Mouse (Mus musculus) cerebellum, adult (tissue): Measurements from ENCODE around the gene Gm17455.

Source experiments
- ATAC-seq: cut with Nextera tagmentation; 2 replicates; pipeline ENCODE4 v1.9.2; 2017; ENCODE audit warnings: mild to moderate bottlenecking, moderate library complexity, mixed read lengths; ENCODE audit not compliant: insufficient number of reproducible peaks, low FRiP score, low TSS enrichment

The Gm17455 gene

DNA sequence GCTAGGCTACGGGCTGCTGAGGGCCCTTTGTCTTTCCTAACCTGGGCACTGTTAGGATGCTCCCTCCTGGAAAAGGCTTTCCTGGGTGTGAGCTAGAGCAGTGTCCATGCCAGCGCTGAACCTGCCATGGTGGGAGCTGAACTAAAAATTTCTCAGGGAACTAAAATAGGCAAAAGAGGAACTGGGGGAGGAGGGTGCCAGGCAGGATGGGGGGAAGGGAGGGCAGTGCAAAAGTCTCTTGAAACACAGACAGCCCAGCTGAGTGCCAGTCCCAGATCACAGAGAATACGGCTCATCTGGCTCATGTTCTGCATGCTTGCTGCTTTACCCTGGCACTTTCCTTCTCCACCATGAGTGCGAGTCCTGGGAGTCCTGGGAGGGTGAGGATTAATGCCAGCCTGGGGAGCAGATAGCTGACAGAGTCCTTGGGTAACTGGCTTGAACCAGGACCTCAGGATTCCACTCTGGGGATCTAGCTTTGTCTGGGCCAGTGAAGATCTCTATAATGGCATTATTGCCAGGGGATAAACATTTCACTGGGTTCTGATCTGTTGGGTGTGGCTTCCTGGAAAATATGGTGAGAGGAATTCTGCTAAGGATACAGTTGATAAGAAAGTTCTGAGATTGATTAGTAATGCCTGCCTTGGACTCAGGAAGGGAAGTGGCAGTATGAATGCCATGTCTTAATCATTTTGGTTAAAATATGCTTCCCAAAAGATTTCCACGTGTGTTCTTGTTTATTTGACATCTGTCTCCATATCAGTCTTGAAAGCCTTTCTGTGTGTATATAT, 27.7 kb upstream of the Gm17455 start:
- no peak for ATAC-seq

DNA sequence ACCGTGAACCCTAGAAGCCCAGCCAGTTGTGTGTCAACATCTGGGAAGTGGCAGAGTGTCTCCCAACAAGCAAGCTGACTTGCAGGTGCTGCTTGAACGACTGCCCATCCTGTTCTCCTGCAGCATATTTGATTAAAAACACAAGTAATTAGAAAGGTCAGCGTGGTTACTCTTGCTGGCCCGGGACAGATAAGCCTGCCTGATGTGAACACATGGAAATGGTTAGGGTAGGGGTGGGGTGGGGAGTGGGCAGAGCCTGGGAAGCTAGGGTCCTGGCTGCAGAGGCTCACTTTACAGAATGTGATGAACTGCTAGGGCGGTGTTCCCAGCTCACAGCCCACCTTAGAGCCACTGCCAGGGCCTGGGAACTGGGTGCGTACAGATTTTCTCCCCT, 26.0 kb upstream of the Gm17455 start:
- ATAC-seq: no peak

DNA sequence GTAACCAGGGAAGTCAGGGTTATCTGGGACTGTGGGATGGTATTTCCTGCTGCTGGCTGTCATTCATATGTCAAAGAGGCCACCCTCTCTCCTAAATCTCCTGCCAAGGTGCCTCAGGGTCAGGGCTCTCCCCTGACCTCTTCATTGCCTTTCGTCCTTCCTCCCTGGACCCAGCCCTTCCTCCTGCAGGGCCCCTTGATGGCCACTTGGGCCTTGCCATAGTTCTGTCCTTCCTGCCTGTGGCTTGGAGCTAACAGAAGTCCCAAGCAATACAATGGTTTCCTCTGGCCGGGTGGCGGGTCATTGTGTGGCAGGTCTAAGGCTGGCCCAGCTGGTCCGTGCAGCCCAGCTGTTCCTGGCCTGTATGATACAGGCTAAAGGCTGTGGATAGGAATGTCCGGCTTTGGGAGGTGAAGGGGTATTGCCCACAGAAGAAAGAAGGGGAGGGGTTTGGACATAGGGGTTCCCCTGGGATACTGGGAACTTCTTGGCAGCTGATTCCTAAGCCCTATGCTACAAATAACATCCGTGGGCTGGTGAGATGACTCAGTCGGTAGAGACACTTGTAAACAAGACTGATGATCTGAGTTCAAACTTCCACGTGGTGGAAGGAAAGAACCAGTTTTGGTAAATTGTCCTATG, 25.5 kb upstream of the Gm17455 start:
- ATAC-seq: no peak

DNA sequence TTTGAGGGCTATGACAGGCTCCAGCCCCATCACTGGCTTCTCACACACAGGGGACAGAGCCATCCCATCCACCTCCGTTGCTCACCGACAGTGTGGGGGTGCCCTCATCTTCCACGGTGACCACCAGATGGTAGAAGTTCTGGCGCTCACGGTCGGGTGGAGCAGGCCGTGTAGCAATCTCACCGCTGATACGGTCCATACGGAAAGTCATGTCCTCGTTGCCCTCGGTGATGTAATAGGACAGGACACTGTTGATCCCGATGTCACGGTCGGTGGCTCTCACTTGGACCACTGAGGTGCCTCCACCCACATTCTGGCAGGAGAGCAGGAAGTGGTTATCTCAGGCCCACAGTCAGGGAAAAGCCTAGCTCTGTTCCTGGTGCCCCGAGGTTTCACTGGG, 22.8 kb upstream of the Gm17455 start:
- no peak for ATAC-seq

DNA sequence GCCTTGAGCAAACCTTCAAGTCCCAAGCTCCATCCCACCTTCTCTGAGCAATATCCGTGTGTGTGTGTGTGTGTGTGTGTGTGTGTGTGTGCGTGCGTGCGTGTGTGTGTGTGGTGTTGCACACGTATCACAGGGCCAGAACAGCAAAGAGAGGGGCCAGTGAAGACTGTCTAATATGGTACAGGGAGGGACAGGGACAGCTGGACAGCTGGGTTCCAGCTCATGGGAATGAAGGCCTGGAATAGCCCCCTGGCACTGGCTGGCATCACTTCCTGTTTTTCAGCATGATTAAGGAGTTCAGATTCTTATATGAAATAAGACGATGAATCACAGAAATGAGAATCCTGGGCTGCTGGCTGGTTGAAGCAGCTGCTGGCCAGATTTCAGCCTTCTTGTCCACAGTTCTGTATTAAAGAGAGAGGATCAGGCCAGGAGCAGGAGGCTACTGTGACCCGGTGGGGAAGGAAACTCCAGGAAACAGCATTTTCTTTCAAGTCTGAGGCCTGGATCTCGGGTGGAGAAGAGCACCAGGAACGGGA, 20.0 kb upstream of the Gm17455 start:
- no peak for ATAC-seq

DNA sequence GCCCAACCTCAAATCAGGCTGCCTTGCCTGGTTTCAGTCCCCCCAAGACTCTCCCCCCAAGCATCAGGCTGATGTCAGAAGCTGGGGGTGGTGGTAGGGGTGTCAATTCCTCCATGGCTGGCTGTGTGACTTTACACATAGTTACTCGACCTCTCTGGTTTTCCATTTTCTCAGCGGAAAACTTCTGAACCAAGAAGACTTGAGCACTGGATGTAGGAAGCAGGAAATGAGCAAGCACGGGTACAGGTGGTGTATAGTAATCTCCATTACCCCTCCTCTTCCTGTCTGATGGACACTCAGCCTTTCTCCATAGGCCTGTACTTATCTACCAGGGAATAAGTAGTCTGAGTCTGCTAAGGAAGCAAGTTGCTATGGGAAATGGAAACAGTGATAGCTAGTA, 19.3 kb upstream of the Gm17455 start:
- ATAC-seq: no peak

DNA sequence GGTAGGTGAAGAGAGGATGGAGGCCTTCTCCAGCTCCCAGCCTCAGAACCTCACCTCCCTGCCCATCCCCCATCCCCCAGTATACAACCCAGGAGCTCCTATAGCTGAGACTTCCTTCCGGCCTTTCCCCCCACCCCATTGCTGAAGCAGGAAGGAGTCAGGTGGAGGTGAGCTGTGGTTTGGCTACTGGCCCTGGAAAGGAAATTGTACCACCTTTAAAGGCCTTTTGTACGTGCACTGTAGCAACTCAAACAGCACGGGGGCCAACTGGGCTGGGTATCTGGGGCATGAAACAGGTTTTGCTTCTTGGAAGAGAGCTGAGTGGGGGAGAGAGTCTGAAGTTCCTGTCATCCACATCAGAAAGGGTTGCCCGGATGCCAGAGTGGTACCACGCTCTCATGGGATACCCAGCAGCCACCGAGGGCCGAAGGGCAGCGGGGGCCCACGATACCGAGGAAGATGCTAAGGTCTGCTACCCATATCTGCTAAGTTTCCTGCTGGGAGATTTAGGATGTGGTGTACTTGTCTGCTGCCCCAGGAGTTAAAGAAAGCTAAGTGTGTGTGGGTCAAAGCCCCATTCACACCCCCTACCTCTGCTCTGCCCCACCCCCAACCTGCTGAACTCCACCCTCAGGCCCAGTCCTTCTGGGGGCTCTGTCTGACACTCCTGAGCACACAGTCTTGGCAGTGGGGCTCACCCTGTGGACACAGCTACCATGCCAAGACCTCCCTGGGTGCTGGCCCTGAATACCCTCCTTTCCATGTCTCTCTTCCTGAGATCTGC, 18.2 kb upstream of the Gm17455 start:
- ATAC-seq: no peak

DNA sequence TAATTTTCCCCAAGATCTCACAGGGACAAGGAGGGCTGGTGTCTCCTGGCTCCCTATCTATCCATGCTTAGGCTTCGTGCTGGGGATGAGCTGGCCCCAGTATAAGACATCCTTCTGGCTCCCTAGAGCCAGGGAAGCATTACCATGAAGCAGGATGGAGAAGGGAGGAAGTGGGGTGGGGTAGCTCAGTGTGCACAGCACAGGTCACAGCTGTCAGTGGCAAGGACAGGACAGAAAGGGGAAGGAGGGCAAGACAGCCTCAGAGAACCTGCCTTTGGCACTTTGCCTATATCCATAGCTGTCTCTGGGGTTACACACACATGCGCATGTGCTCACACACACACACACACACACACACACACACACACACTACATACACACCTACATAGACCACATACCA, 11.2 kb upstream of the Gm17455 start:
- no peak for ATAC-seq

DNA sequence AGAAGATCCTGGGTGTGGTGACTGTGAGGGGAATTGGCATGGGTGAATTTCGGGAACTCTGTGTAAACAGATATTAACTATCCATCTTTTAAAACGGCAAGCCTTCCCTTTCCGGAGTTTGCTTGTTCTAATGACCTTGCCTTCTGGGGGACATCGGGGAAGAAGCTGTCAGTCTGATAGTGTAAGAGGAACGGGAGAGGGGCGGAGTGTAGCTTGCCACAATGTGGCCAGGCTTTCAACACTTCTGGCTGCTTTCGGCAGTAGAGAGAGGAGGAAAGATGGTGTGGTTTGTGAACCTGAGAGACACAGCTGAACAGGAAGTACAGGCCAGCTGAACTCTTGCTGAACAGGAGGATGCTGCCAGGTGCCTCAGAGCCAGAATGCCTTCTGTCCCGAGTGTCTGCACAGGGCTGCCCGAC, 10.1 kb upstream of the Gm17455 start:
- no peak for ATAC-seq

DNA sequence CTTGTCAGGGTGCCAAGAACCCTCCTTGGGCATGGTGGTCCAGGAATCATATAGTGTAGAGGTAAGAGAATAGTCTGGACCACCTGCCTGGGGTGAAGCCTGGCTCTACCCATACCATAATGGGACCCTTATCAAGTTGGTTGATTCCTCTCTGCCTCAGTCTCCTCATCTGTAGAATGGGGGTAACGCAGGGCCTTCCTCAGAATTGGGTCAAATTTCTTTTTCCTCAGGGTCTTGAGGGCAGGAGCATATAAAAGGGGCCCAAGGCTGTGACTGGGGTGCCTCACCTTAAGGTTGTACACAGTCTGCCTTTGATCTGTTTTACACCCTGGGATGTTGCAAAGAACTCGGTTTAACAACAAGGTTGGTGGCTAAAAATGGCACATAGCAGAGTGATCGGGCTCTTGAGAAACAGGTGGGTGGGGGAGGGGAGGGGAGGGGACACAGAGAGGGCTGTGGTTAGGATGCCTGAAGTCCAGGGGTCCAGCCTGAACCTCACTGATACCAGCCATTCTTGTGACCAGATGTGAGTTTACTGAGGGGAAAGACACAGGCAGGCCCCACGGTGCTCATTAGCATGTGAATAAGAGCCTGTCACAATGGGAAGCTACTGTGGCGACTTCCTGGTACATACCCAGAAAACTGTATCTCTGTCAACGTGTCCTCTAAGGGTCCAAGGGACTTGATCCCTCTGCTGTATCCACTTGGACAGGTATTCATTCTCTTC, 9.2 kb upstream of the Gm17455 start:
- no peak for ATAC-seq

DNA sequence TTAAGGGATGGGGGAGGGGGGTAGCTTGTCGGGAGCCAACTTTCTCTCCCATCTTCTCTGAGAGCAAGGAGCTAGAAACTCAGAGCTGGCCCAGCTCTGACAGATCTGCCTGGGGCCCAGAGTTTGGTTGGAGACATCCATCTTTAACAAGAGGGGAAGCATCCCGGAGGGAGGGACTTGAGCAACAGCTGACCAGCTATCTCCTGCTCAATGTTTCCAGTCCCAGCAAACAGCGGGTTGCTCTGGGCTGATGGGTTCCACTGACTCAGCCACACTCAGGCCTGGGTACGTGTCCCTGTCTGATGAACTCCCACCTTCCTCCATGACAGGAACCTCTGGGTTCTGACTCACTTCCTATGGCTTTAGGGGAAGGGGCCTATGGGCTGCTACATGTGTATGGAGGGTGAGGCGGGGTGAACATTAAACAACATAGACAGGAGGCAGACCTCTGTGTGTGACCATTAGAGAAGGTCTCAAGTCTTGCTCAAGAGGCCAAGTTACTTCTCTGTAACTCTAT, 8.6 kb upstream of the Gm17455 start:
- no peak for ATAC-seq

DNA sequence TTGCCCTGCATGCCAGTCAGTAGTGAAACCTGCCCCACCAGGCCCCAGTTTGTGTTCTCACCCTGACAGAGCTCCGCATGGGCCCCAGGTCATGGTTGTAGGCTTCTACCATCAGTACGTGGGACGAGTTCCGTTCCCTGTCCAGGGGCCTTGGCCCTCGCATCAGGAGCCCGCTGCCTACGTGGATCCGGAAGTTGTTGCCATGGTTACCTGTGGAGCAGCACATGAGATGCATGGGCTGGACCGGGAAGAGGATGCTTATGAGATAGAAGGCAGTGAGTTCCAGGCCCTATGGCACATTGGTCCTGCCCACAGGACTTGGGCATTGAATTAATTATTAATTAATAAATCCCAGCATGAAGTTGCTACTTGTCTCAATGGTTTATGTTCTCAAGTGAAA, 7.9 kb upstream of the Gm17455 start:
- ATAC-seq: no peak

DNA sequence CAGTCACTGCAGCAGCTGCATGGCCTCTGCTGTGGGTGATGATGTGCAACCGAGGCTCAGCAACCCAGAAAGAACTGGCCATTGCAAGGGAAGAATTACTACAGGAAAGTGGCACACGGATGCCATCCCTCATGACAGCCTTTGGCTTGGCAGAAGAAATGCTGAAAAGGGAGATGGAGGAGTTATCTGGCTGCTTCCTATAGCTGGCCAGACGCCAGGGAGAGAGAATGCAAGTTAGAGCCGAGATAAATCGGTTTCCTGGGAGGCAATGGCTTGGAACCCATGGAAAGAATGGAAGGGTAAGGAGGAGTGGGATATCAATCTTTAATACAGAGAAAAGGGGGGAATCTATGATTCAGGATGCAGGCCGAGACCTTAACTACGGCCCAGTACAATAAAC, 4.6 kb upstream of the Gm17455 start:
- no peak for ATAC-seq

DNA sequence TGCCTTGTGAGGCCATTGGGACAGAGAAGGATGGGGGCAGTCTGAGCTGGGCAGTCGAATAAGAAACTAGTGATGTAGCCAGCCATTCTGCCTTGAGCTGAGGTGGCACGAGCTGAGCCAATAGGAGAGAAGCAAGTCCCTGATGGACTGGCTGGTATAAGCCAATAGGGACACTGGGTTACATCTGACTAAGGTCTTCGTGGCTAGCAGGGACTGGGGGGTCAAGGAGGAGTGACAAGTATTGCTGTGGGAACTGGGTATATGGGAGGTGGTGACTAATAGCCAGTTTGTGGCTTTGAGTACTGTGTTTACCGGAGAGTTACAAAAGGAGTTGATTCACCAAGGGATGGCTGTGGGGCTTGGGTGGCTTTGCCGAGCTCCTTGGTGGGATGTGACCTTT, 3.9 kb upstream of the Gm17455 start:
- no peak for ATAC-seq

DNA sequence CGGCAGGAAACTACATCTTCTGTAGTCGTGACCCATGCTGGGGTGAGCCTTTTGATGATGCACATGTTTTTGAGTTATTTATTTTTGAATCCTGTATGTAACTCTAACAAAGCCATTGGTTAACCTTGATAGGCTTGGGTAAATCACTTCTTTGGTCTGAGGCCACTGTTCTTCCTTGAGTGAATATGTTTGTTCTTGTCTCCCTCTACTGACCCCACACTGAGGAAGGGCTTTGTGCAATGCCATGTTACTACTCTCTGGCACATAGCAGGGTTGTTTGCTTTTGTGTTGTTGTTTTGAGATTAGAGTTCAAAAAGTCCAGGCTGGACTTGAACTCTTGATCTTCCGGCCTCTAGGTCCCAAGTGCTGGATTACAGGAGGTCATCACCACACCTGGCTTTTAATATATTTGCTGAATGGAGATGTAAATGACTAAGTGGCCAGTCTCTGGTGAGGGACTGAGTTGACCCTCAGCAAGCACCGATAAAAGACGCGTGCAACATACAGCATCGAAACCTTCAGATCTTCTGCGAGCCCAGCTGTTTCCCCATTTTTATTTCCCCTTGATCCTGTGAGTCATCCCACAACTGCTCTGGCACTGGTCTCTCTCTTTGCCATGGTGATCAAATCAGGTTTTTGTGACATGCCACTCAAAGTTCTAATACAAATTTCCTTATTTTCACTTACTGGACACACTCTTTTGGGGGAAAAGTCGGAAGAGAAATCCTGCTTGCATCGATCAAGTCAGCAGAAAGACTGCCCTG, 1.3 kb upstream of the Gm17455 start:
- ATAC-seq: no peak

DNA sequence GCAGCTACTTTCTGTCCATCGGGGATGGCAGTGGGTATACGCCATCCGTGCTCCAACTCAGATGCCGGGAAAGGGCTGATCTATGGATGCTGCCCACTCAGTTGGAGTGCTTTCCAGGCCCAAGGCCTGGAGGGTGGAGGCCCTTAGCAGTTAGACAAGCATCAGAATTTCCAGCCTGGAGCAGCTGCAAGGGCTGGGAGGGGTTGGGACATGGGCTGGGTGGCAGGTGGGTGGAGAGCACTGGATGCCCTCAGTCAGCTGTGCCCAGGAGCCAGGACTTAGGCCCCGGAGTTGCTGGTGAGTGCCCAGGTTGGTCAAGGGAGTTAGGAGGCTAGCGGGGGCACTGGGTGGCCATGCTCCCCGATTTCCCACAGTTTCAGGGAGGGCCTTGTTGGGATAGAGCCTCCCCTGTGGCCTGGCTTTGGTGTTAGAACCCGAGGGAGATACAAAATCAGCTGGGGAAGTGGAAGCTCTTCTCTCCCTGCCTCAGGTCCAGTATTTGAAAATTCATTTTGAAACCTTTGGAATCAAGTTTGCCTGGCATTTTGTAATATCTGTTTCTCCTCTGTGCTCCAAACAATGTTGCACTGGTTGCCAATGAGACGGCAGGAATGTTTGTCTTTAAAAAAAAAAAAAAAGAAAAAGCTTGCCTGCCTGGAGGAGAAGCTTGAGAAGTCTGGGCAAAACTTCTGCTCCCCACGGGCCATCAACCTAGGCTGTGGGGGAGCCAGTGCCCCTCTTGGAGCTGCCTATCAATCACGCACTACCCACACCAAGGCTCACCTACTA, 1.2 kb downstream of the Gm17455 start:
- no peak for ATAC-seq

DNA sequence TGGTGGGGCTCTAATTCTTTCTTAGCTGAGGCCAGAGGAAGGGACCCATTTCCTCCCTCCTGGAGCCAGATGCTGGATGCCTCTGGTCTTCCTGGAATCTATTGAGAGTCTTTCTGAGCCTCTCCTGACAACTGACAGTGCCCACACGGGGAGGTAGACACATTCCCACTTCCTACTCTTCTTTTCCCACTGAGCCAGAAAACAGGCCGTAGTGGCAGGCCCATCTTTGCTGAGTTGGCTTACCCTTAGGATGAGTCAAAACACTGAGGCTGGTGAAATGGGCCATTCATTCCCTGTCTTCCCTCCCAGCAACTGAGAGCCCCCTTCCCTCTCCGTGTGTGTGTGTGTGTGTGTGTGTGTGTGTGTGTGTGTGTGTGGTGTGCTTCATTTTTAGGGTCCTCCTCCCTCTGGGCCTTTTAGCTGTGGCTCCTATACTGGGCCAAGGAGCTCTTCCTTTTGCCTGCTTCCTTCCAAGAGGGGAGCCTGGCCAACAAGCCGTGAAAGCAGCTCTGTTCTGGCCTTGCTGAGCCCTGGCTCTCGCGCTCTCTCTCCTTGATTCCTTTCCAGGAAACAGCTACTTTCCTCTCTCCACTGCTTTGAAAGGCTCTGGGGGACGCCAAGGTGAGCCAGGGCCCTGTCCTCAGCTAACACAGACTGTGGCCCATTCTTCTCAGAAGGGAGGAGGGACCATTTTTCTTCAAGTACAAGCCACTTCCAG, 6.1 kb downstream of the Gm17455 start:
- no peak for ATAC-seq

DNA sequence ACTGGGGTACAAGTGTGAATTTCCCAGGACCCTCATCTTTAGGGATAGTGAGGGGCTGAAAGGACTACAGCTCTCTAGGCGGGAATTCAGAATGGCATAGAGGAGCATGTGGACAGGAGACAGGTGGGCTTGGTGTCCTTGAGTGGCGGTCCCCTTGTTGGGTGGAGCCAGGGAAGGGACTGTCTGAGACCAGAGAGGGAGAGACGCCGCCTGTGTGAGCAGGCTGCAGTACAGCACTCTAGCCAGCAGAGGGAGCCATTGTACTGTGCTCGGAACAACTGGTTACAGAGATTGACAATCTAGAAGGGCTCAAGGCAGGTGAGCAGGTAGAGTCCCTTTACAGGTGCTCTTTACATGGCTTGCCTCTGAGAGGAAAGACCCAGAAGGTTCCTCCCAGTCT, 8.3 kb downstream of the Gm17455 start:
- ATAC-seq: no peak
